Mouse (Mus musculus) left cerebral cortex, postnatal 4 days (tissue): Measurements from ENCODE around the gene Nsd1. TPM values are rescaled to one million over a fixed set of nuclear protein-coding genes. Genes with fewer than 3 reads are reported as not detected.
"Not testable (repeated sequence)": the region's sequence is repeated elsewhere in the genome, so short reads cannot be mapped to it uniquely, and the experiment has no call there.

Experiments
- DNase-seq: peaks from one replicate; pipeline ENCODE4 v3.0.0-alpha.2; 2022
- intact Hi-C: fragments of 180-260 bp; cut with DNase I; formaldehyde crosslinking; loops from one replicate; pipeline ENCODE4 v1.15.1; 2025
- total RNA-seq, 2 experiments: library from RNA; stranded (reverse); gene quantifications; 2 replicates each; pipeline ENCODE4 v1.2.3; 2021

Gene Nsd1
- total RNA-seq, 2 experiments from 2014 or later: 155 to 163 TPM

DNA sequence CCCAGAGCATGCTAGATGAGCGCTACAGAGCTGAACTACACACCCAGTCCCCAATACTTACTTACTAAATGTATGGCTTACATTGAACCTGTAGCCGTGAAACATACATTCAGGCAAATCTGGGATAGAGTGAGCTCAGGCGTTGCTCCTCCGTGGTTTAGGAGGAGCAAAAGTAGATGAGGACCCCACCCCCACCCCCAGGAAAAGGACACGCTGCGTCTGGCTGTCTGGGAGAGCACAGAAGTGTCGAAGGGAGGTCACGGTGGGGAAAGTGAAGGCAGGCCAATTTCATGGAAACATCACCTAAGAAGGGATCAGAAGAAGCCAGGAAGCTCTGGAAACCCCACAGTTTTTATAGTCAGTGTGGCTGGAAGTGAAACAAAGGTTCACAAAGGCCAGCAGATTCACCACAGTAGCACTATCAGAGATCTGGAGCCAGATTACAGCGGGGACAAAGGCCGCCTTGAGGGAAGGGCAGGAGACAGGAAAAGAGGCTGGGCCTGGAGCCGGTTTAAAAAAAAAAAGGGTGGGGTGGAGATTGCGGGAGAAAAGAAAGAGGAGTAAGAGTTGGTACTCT, 20.0 kb upstream of the Nsd1 start:
- intact Hi-C loops: no loop called here
- DNase-seq: no peak

DNA sequence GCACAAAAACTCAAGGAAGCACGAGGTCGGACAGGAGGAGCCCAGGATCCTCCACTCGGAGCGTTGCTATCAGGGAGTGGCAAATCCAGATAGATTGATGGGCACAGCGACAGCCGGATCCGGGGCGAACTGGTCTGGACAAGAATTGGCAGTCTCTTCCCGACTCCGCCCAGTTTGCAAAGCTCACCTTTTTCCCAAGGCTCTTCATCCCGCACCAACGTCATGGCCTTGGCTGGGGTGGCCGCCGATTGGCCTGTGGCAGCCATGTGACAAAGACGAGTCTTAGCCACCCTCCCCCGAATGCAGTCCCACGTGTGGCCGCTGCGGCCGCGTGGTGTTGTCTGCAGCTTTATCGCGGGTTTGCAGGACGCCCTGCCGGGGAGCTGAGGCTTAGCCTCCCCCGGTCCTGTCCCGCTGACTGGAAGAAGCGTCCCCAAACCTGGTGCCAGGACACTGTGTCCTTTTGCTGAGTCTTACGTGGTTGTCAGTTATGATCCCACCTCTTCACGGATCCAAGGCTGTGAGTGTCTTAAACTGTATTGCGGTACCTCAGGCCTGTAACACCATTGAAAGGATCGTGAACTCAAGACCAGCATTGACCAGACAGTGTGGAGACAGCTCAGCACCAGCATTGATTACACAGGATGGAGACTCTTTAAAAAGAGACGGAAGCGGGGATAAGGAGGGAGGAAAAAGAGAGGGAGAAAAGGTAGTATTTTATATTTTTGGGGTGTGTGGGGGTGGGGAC, 19.3 kb upstream of the Nsd1 start:
- intact Hi-C loops: no loop called here
- peak; percentile 97 for DNase-seq

DNA sequence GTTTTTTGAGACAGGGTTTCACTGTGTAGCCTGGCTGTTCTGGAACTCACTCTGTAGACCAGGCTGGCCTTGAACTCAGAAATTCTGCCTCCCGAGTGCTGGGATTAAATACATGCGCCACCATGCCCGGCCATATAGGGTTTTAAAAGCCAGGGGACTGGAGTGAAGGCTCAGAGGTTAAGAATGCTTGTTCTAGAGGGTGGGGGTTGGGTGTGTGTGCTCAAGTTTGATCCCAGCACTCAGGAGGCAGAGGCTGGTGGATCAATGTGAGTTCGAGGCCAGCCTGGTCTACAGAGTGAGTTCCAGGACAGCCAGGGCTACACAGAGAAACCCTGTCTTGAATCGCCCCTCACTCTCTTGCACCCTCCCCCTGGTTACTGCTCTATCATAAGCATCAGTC, 18.0 kb upstream of the Nsd1 start:
- no peak for DNase-seq
- intact Hi-C loops: no loop called here

DNA sequence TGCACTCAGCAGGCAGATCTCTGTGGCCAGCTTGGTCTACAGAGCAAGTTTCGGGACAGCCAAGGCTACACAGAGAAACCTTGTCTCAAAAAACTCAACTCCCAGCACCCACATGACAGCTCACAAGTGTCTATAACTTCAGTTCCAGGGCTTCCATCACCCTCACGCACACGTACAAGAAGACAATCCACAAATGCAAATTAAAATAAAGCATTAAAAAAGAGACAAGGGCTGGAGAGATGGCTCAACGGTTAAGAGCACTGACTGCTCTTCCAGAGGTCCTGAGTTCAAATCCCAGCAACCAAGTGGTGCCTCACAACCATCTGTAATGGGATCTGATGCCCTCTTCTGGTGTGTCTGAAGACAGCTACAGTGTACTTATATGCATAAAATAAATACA, 6.8 kb upstream of the Nsd1 start:
- intact Hi-C loops, DNase-seq: not testable (repeated sequence)

DNA sequence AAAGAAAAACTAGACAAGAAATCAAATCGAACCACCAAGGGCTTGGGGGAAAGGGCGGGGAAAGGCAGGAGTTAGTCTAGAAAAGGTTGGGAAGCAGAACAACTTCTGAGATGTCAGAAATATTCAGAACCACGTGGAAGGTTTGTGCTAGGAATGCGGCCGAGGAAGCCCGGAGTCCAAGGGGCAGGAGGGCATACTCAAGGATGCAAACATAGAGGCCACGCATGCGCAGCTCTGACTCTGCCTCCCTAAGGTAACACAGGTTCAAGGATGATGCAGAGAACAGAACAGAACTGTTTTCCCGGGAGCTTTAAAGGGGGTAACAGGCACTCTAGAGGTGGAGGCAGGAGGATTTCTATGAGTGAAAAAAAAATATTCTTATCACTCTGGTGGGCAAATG, 5.8 kb upstream of the Nsd1 start:
- intact Hi-C loops: no loop called here
- DNase-seq: no peak

DNA sequence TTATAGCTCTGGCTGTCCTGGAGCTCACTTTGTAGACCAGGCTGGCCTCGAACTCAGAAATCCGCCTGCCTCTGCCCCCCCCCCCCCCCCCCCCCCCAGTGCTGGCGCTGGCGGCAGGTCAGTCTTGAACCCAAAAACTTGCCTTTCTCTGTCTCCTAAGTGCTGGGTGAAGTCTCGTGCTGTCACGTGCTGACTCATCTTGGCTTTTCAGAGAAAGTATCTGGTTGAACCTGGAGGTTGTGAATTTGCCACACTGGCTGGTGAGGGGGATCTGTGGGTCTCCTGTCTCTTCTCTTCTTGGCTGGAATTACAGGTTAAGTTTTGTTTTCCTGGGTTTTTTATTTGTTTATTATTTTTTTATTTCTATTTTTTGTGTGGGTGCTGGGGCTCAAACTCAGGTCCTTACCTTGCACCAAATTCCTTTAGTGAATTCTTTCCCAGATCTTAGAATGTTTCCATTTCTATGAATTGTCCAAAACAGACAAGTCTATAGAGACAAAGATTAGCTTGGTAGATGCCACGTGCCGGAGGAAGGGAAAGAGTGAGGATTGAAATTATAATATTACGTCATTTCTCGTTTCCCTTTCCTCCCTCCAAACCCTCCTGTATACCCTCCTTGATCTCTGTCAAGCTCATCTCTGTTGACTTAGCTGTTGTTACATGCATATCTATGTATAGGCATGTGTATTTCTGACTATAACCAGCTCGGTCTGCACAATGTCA, 4.8 kb upstream of the Nsd1 start:
- DNase-seq: no peak
- intact Hi-C loops: no loop called here

DNA sequence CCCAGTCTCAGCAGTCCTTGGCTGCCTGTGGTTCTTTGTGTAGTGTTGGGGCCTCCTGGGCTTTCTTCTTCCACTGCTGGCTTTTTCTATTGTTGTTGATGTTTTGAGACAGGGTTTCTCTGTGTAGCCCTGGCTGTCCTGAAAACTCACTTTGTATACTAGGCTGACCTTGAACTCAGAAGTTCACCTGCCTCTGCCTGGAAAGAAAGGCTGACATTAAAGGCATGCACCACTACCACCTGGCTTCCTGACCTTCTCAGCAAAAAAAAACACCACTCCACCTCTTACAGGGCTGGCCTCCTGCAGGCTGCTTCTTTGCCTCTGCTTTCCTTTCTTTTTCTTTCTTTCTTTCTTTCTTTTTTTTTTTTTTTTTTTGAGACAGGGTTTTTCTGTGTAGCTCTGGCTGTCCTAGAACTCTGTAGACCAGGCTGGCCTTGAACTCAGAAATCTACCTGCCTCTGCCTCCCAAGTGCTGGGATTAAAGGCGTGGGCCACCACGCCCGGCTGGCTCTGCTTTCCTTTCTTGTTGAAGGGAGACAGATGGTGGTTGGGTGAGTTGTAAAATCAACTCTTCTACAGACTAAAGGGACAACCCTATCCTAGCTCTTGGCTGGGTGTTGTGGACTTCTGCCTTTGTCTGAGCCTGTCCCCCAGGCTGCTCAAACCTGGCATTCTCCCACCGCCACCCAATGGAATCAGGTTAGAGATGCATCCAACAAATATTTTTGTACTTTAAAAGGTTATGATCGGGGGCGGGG, 4.0 kb upstream of the Nsd1 start:
- intact Hi-C loops: no loop called here
- no peak for DNase-seq

DNA sequence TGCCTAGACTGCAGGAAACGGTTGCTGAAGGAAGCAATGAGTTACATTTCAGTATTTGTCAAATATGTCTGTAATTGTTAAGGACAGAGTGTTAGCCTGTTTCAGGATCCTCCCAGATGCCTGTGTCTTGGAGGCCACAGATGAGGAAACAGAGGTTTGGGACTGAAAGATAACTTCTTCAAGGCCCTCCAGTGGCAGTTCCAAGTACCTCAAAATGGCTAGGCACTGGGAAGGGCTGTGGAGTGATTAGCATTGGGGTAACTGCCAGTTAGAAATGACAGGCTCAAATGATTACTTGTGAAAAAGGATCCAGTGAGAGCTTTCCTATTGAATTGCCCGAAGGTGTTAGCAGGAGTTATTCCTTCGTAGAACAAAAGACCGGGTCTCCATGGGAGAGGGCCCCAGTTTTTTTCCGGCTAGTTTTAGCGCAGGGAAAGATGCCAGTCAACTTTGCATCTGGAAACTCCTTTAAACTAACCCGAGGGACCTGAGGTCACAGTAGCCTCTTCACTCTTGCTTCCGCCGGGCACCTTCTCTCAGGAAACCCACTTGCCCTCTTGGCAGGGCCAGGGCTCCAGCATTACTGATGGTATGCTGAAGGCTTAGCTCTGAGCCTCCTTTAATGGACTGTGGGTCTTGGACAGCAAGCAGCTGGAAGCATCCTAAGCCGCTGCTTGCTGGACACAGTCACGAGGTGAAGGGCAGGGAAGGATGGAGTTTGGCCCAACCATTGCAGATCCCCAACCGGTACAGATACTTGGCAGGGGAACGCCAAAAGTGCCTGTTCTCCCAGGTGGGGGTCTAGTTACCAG, 539 bp upstream of the Nsd1 start:
- DNase-seq: no peak
- intact Hi-C loops: no loop called here

DNA sequence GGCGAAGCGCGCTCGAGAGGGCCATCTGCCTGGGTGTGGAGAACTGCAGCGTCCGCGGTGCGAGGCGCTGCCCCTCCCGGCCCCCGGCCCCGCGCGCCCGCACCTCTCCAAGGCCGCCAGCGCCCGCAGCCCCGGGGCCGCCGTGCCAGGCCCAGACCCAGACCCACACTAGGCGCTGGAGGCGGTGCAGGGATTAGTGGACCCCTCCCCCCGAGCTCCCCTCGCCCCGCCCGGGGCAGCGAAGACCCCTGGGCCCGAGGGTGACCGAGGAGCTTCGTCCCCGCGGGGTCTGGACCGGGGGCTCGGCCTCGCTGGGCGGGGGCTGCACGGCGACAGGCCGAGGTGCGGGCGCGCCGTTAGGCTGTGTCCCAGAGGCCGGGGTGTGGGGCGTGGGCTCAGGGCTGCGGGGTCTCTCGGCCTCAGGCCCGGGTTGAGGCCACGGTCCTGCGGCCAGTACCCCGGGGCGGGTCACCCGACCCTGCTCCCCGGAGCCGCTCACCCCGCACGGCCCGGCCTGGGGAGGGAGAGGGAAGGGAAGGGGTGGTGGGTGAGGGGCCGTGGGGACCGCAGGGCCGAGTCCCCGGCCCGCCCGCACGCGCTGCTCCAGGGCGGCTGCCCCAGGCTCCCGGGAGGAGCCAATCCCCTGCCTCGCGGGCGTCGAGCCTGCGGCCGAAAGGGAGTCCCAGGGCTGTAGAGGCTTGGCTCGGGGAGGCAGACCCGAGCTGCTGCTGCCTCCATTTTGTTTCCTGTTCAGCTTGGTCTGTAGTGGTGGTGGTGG, 800 bp downstream of the Nsd1 start:
- peak; percentile 77 for DNase-seq
- intact Hi-C loops: no loop called here

DNA sequence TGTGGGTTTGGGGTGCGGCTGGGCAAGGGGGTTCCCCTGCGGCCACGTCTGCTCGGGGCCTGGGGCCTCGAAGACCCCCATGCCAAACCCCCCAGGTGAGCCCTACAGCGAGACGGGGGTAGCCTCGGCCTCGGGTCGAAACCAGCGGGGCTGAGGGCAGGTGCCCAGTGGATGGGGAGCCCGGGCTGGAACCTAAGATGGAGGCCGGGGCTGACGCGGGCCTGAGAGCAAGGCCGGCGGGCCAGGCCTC, 1.3 kb downstream of the Nsd1 start:
- DNase-seq: no peak
- intact Hi-C loops: no loop called here

DNA sequence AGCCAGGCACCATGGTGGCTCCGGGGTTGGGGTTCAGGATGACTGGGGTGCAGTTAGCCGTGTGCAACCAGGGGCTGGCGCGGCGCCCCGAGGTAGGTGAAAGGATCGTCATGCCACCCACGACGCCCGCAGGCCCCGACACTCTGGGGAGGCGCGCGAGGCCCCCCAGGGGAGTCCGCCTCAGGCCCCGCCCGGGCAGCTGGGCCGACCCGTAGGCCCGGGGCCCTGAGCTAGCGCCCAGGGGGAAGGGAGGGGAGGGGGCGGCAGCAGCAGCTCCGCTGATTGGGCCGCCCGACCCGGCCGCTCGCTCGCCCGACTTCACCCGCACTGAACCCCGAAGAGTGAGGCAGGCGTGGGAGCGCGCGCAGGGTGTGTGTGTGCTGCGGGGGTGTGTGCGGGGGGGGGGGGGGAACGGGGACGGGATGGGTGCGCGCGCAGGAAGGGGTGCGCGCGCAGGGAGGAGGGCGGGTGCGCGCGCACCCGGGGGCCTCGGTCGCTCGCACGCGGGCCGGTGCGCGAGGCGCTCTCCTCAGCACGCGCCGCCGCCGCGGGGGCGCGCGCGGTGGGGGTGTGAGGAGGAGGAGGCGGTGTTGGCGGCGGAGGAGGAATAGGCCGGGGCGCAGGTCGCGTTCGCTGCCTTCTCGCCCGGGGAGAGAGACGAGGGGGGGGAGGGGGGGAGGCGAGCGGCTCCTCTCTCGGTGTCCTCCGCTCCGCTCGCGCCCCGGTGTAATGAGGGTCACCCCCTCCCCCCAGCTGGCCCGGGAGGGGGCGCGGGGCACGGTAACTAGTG, 1.8 kb downstream of the Nsd1 start:
- peak; percentile 91 for DNase-seq
- intact Hi-C loops: no loop called here

DNA sequence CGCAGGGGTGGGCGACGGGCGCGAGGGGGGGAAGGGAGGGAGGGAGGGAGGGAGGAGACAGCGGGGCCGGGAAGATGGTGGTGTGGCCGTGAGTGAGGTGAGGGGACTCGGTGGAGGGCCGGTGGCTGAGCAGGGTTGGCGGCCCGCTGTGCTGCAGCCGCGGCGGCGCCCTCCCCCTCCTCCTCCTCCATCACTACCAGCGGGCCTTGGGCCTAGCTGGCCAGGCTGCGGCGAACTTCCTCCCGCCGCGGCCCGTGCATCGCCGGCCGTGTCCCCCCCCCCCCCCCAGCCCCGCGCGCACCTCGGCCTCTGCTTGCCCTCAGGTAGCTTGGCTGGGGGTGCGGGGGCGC, 2.4 kb downstream of the Nsd1 start:
- no peak for DNase-seq
- intact Hi-C loops: no loop called here

DNA sequence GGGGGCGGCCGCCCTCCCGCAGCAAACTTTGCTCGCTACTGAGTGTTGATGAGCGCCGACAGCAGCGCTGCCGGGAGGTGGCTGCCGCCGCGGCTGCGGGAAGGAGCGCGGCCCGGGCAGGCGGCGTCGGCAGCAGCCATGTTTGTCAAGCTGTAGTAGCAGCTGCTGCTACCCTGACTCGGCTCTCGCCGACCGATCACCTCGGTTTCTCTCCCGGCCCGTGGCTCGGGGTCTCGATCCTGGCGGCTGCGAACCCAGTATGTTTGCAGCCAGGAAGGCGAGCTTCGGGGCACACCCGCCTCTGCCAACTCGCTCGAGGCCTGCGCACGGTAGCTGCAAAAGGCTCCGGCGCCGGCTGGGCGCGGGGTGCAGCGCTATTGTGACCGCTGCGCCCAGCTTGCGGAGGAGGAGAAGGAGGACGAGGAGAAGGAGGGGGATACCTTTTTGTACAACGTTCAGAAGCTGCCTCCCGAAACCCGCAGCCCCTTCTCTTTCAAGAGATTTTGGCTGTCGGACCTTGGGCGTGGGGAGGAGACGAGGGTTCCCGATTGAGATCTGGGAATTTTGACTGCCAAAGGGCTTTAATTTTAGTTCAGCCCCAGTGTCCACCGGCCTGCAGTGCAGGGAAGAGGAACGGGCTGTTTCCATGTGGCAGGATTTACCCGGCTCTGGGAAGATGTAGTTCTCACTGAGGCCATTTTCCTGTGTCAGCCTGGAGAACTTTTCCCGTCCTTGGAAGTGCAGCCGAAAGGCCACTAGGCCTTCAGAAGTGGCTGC, 3.0 kb downstream of the Nsd1 start:
- intact Hi-C loops: no loop called here

DNA sequence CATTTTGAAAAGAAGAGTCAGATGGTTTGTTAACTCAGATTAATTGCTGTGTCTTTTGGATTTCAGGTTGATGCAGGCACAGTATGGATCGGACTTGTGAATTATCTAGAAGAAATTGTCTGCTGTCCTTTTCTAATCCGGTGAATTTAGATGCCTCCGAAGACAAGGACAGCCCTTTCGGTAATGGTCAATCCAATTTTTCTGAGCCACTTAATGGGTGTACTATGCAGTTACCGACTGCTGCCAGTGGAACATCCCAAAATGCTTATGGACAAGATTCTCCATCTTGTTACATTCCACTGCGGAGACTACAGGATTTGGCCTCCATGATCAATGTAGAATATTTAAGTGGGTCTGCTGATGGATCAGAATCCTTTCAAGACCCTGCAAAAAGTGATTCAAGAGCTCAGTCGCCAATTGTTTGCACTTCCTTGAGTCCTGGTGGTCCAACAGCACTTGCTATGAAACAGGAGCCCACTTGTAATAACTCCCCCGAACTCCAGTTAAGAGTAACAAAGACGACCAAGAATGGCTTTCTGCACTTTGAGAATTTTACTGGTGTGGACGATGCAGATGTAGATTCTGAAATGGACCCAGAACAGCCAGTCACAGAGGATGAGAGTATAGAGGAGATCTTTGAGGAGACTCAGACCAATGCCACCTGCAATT, 3.7 kb downstream of the Nsd1 start:
- intact Hi-C loops: no loop called here
- no peak for DNase-seq

More for the DNA sequence above, 3.0 kb downstream of the Nsd1 start:
- peak; percentile 62 for DNase-seq

DNA sequence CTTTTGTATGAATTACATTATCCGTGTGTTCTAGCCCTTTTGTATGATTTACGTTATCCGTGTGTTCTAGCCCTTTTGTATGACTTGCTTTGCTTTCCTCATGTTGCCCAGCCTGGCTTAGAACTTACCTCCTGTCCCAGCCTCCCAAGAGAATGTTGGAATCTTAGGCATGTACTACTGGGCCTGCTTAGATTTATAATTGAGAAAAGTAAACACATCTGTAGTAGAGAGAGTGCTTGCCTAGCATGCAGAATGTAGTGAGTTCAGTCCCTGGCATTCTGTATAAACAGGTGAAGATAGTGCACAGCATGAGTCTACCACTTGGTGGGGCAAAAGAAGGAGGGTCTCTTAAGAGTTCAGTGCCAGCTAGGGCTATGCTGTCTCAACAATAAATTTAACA, 14.8 kb downstream of the Nsd1 start:
- DNase-seq: no peak
- intact Hi-C loops: no loop called here

DNA sequence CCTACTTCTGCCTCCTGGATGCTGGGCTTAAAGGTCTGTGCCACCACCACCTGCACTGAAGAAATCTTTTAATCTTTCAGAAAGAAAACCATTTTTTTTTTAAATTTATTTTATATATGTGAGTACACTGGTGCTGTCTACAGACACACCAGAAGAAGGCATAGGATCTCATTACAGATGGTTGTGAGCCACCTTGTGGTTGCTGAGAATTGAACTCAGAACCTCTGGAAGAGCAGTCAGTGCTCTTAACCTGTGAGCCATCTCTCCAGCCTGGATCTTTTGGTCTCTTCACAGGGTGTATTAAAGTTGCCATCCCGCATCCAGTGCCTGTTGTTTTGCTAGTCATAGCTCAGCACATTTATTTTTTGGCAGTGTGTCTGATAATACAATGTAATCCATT, 21.1 kb downstream of the Nsd1 start:
- intact Hi-C loops: no loop called here
- DNase-seq: no peak

DNA sequence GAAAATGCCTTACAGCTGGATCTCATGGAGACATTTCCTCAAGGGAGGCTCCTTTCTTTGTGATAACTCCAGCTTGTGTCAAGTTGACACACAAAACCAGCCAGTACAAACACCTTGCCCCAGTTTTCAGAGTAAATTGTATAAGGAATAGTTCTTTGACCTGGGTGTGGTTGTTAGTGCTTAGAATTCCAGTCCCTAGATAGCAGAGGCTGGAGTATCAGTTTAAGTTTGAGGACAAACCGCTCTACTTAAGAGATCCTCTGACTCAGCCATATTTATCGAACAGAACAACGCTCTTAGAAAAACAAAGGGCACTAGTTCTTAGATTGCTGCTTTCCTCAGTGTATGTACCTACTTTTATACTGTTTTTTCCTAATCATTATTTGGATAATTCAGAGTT, 33.6 kb downstream of the Nsd1 start:
- intact Hi-C loops: loop anchor here (10.0 kb wide), 1 partner anchor 52 kb away; no protein-coding TSS in a partner anchor
- DNase-seq: no peak
